Mouse (Mus musculus) spleen, adult 18-20 months (tissue): ENCODE measurements around the gene Dpp6.

Experiments
- DNase-seq, 2 experiments: peaks; one replicate each; pipeline ENCODE4 v3.0.0; 2022; ENCODE audit warnings: mixed read lengths in 2 of 2

Dpp6 gene

GRCm38 (mm10) chr5:27203131-27203530 lies 386.1 kb downstream of the Dpp6 start:
- DNase-seq: no peak

GRCm38 (mm10) chr5:27204721-27205120 lies 387.7 kb downstream of the Dpp6 start:
- DNase-seq: no peak

GRCm38 (mm10) chr5:27205754-27206153 lies 388.8 kb downstream of the Dpp6 start:
- DNase-seq: no peak

- DNase-seq: no peak
Measured at GRCm38 (mm10) chr5:27206213-27206612, 389.2 kb downstream of the Dpp6 start.

GRCm38 (mm10) chr5:27220116-27220515 lies 403.1 kb downstream of the Dpp6 start:
- no peak for DNase-seq

GRCm38 (mm10) chr5:27242078-27242477 lies 425.1 kb downstream of the Dpp6 start:
- no peak for DNase-seq

- DNase-seq: no peak
Measured at GRCm38 (mm10) chr5:27243226-27243625, 426.2 kb downstream of the Dpp6 start.

- DNase-seq: no peak
Measured at GRCm38 (mm10) chr5:27247793-27248192, 430.8 kb downstream of the Dpp6 start.

- no peak for DNase-seq
Measured at GRCm38 (mm10) chr5:27248685-27249084, 431.7 kb downstream of the Dpp6 start.

- no peak for DNase-seq
Measured at GRCm38 (mm10) chr5:27249951-27250350, 432.9 kb downstream of the Dpp6 start.

GRCm38 (mm10) chr5:27250906-27251305 lies 433.9 kb downstream of the Dpp6 start:
- no peak for DNase-seq

- no peak for DNase-seq
Measured at GRCm38 (mm10) chr5:27251361-27251760, 434.4 kb downstream of the Dpp6 start.

- no peak for DNase-seq
Measured at GRCm38 (mm10) chr5:27255247-27255646, 438.2 kb downstream of the Dpp6 start.

- no peak for DNase-seq
Measured at GRCm38 (mm10) chr5:27258636-27259035, 441.6 kb downstream of the Dpp6 start.

- no peak for DNase-seq
Measured at GRCm38 (mm10) chr5:27261746-27262727, 445.0 kb downstream of the Dpp6 start.

- no peak for DNase-seq
Measured at GRCm38 (mm10) chr5:27262751-27263150, 445.7 kb downstream of the Dpp6 start.

GRCm38 (mm10) chr5:27265281-27265680 lies 448.3 kb downstream of the Dpp6 start:
- DNase-seq: no peak

- DNase-seq: no peak
Measured at GRCm38 (mm10) chr5:27271336-27271735, 454.3 kb downstream of the Dpp6 start.

GRCm38 (mm10) chr5:27274781-27275395 lies 457.9 kb downstream of the Dpp6 start:
- no peak for DNase-seq

- no peak for DNase-seq
Measured at GRCm38 (mm10) chr5:27275871-27276270, 458.9 kb downstream of the Dpp6 start.

GRCm38 (mm10) chr5:27278120-27278645 lies 461.2 kb downstream of the Dpp6 start:
- no peak for DNase-seq

GRCm38 (mm10) chr5:27286876-27287275 lies 469.9 kb downstream of the Dpp6 start:
- DNase-seq: no peak

- no peak for DNase-seq
Measured at GRCm38 (mm10) chr5:27291378-27291777, 474.4 kb downstream of the Dpp6 start.

GRCm38 (mm10) chr5:27292236-27292635 lies 475.2 kb downstream of the Dpp6 start:
- no peak for DNase-seq
